In the genomic region with DNA sequence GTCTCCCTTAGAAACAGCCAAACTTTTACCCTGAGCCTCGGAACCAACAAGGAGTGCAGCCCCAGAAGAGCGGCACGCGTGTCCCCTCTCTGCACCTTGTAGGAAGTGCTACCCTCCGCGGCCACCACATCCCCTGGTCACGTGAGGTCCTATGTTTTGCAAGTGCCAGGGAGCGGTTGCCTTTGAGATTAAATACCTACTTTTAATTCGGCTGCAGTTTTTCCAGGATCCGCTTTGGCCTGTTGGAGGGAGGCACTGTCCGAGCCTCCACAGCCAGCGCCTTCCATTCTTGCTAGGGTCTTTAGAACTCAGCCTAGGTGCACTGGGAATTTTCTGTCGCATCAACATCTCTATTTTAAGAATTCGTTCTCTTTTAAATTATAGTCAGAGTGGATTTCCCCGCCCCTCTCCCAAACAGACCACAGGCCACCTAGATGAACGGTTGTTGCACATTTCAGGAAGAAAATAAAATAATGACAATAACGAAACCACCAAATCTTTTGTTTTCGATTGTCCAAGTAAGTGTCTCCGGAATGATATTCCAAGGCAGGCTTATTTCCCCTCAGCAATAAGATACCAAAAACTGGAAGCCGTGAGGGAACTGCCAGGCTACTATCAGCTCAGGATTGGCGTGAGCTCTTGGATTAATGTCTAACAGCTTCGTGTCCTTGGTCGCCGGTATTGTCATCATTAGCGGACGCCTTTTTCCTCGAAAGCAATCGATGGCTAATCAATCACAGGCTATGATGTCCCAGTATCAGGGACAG, we compare ENCODE assay signal across 8 mouse cellular contexts. TPM values are rescaled to one million over a fixed set of nuclear protein-coding genes. Genes with fewer than 3 reads are reported as not detected.
A peak's percentile ranks its signal among the peaks of the same experiment; 100 is the strongest.
DNase-seq lines count a peak whose midpoint lies in the region; ATAC-seq and TF ChIP-seq lines count a peak whose summit lies in the region.

No protein-coding gene starts in this region.

- peak overlapping the region; percentile 78 for H3K27ac ChIP-seq in bone marrow macrophage, adult 2 months (ENCODE audit: insufficient read depth, low read depth, low read length)
- no peak overlapping the region for H3K27ac ChIP-seq in hindbrain, embryonic 10.5 days
- peak overlapping the region; percentile 23; the same call in 1 of the 2 replicates for H3K27ac ChIP-seq in liver, embryonic 13.5 days

- peak overlapping the region; percentile 57; the same call in 1 of the 2 replicates for H3K9ac ChIP-seq in liver, embryonic 13.5 days

- no peak for TF ChIP-seq POLR2A in bone marrow macrophage, adult 2 months (IDR thresholded peaks at IDR 0.05; ENCODE audit: borderline replicate concordance, low read depth, low read length)
- TF ChIP-seq POLR2A in myocyte (IDR thresholded peaks at IDR 0.05; ENCODE audit: insufficient read length, low read depth) = no peak

- no peaks in the 10 kb centered on the region for H3K36me3 ChIP-seq in hindbrain, embryonic 10.5 days
- H3K36me3 ChIP-seq in liver, embryonic 13.5 days = no peaks in the 10 kb centered on the region
- H3K36me3 ChIP-seq in myocyte (ENCODE audit: control insufficient read depth, insufficient read depth) = peaks cover 13% of the 10 kb centered on the region

- H3K27me3 ChIP-seq in hindbrain, embryonic 10.5 days (ENCODE audit: insufficient read depth, poor library complexity, severe bottlenecking) = peaks cover 97% of the 10 kb centered on the region
- H3K27me3 ChIP-seq in liver, embryonic 13.5 days = peaks cover 100% of the 10 kb centered on the region
- no peaks in the 10 kb centered on the region for H3K27me3 ChIP-seq in myocyte (ENCODE audit: control insufficient read depth, insufficient read depth, insufficient read length)

- H3K4me3 ChIP-seq in bone marrow macrophage, adult 2 months (ENCODE audit: insufficient read depth, low read length) = peak overlapping the region; percentile 66
- H3K4me3 ChIP-seq in hindbrain, embryonic 10.5 days = peak overlapping the region; percentile 63
- H3K4me3 ChIP-seq in liver, embryonic 13.5 days (replicated peaks) = peak overlapping the region; percentile 71
- H3K4me3 ChIP-seq in myocyte = peak overlapping the region; percentile 75

- no peaks in the 10 kb centered on the region for H3K9me3 ChIP-seq in hindbrain, embryonic 10.5 days
- H3K9me3 ChIP-seq in liver, embryonic 13.5 days (replicated peaks) = no peaks in the 10 kb centered on the region

- peaks cover 33% of the 10 kb centered on the region for H3K79me2 ChIP-seq in myocyte (ENCODE audit: control insufficient read depth, insufficient read depth)

- DNase-seq in adrenal gland, adult 2 months = peak; percentile 34
- DNase-seq in adrenal gland, postnatal 25 days = no peak
- peak; percentile 48 for DNase-seq in hindbrain, embryonic 10.5 days (ENCODE audit: low spot score)
- DNase-seq in liver, embryonic 13.5 days = no peak
- DNase-seq in ovary, postnatal 36 days (ENCODE audit: low spot score) = no peak
- no peak for DNase-seq in left cerebral cortex, adult 18-20 months (ENCODE audit: low spot score in 2 of 2)

- H3K4me2 ChIP-seq in liver, embryonic 13.5 days = peak overlapping the region; percentile 94
- H3K4me2 ChIP-seq in myocyte (ENCODE audit: low read depth) = peak overlapping the region; percentile 86

- H3ac ChIP-seq in myocyte (ENCODE audit: control insufficient read depth, insufficient read length) = no peak overlapping the region

- 2% methylated on average over 28 of the region's 28 CpGs for WGBS in hindbrain, embryonic 10.5 days
- WGBS in liver, embryonic 13.5 days (ENCODE audit: insufficient replicate concordance) = 2% methylated on average over 28 of the region's 28 CpGs

- TF ChIP-seq CTCF in bone marrow macrophage, adult 2 months (IDR thresholded peaks at IDR 0.05; ENCODE audit: low read depth, low read length) = no peak

- no peak for ATAC-seq in liver, embryonic 13.5 days (ENCODE audit: low read depth)

- peaks cover 13% of the 10 kb centered on the region for H3K4me1 ChIP-seq in bone marrow macrophage, adult 2 months (ENCODE audit: control insufficient read depth, insufficient read depth, low read length)
- H3K4me1 ChIP-seq in hindbrain, embryonic 10.5 days (replicated peaks) = peaks cover 20% of the 10 kb centered on the region
- peaks cover 36% of the 10 kb centered on the region for H3K4me1 ChIP-seq in liver, embryonic 13.5 days (replicated peaks)

TF ChIP-seq in myocyte, 11 proteins besides CTCF, POLR2A, EP300 and RAD21:
- TF ChIP-seq USF1 (IDR thresholded peaks at IDR 0.05; ENCODE audit: low read depth) (no peak), TCF12 (IDR thresholded peaks at IDR 0.05; ENCODE audit: insufficient read depth, poor library complexity, severe bottlenecking) (no peak)

RNA-seq across cellular contexts. Expression of gene Hlx, which starts 1.1 kb away (rescaled TPM):
- 10 to 100 TPM in 1 of 2 experiments, 1 to 10 TPM in 1; 7.0 to 17.3 TPM for total RNA-seq in adrenal gland, adult 2 months (2021)
- polyA plus RNA-seq in adrenal gland, adult 2 months (2012; rRNA removed) = 28.0 and 37.9 TPM in 2 replicates
- 10.6 and 12.8 TPM in 2 replicates for total RNA-seq in adrenal gland, postnatal 25 days (2021)
- 63.1 and 68.5 TPM in 2 replicates for polyA plus RNA-seq in bone marrow macrophage, adult 2 months (2012; ENCODE audit: insufficient read depth, insufficient read length, missing spikeins)
- 4.7 and 6.9 TPM in 2 replicates for polyA plus RNA-seq in hindbrain, embryonic 10.5 days (2016; fragmentation: Nextera tagmentation; extraction: Ambion mirVana)
- 8.8 and 9.9 TPM in 2 replicates for polyA plus RNA-seq in liver, embryonic 13.5 days (2015; fragmentation: Nextera tagmentation; extraction: Ambion mirVana)
- 15.8 TPM for polyA plus RNA-seq in myocyte (2012; fragmentation: generic; extraction: Trizol)
- 1 to 10 TPM in 1 of 2 experiments, under 1 TPM in 1; 0.37 to 1.2 TPM for total RNA-seq in left cerebral cortex, adult 18-20 months (2021)

Comparison
In these comparisons a context has a peak if more than half of its experiments do, and no peak if none do; other contexts are left out.
1. DNase-seq: peak in adrenal gland, adult 2 months (single experiment) and hindbrain, embryonic 10.5 days (single experiment); none in adrenal gland, postnatal 25 days (single experiment), liver, embryonic 13.5 days (single experiment), ovary, postnatal 36 days (single experiment) and left cerebral cortex, adult 18-20 months (0 of 2).
2. Peak in every context shown above with its lines, with median percentiles within 50 percentile points of each other: H3K4me3 ChIP-seq.